Mouse (Mus musculus) stomach, embryonic 14.5 days (tissue): Measurements from ENCODE around the gene Cdh9. TPM values are rescaled to one million over a fixed set of nuclear protein-coding genes. Genes with fewer than 3 reads are reported as not detected.

ENCODE experiments used
- ATAC-seq: fragments of 200-750 bp; cut with Nextera tagmentation; 2 replicates; pipeline ENCODE4 v1.8.0; 2017; ENCODE audit warnings: low read depth, moderate TSS enrichment; ENCODE audit not compliant: insufficient number of reproducible peaks, insufficient read depth, low FRiP score
- H3K27ac ChIP-seq: fragments of 300-500 bp; sonication (generic); 2 replicates; pipeline ENCODE4 v1.5.1; 2014; ENCODE audit warnings: mild to moderate bottlenecking, low read length, moderate library complexity, mixed read lengths
- H3K27me3 ChIP-seq: fragments of 300-500 bp; sonication (generic); 2 replicates; pipeline ENCODE4 v1.6.1; 2014; ENCODE audit warnings: low read length, control low read depth, mixed read lengths; ENCODE audit not compliant: control insufficient read depth, insufficient read depth
- H3K36me3 ChIP-seq: fragments of 300-500 bp; sonication (generic); 2 replicates; pipeline ENCODE4 v1.6.1; 2014; ENCODE audit warnings: mild to moderate bottlenecking, control low read depth, low read length, moderate library complexity, mixed read lengths; ENCODE audit not compliant: control insufficient read depth, insufficient read depth
- H3K4me1 ChIP-seq: fragments of 300-500 bp; sonication (generic); 2 replicates; pipeline ENCODE4 v1.6.1; 2014; ENCODE audit warnings: low read length, control low read depth, mixed read lengths; ENCODE audit not compliant: control insufficient read depth, insufficient read depth
- H3K4me2 ChIP-seq: fragments of 300-500 bp; sonication (generic); replicated peaks from 2 replicates; pipeline ENCODE4 v1.6.1; 2014; ENCODE audit warnings: low read depth, low read length, control low read depth
- H3K4me3 ChIP-seq: fragments of 300-500 bp; sonication (generic); 2 replicates; pipeline ENCODE4 v1.5.1; 2014; ENCODE audit warnings: low read depth, low read length, control low read depth
- H3K9ac ChIP-seq: fragments of 300-500 bp; sonication (generic); replicated peaks from 2 replicates; pipeline ENCODE4 v1.6.1; 2014; ENCODE audit warnings: low read depth, mild to moderate bottlenecking, control low read depth, low read length, moderate library complexity, mixed read lengths
- H3K9me3 ChIP-seq: fragments of 300-500 bp; sonication (generic); 2 replicates; pipeline ENCODE4 v1.6.1; 2016; ENCODE audit warnings: low read depth, low read length, control low read depth; ENCODE audit not compliant: control insufficient read depth
- WGBS: fragments of 180-500 bp; shearing (Covaris S2); extraction: QIAGEN DNeasy Blood & Tissue Kit; methylation state at CpG from one replicate; pipeline ENCODE4 v1.1.7; 2014; 5-methylcytosine and 5-hydroxymethylcytosine counted together
- polyA plus RNA-seq: library from polyadenylated mRNA; unstranded; fragments of >200 nt; fragmentation: Nextera tagmentation; extraction: Ambion mirVana; gene quantifications from 2 replicates; pipeline ENCODE4 v1.2.1, GENCODE M21; 2014

Cdh9 gene
- 0.60 and 0.68 TPM in 2 replicates for polyA plus RNA-seq

DNA sequence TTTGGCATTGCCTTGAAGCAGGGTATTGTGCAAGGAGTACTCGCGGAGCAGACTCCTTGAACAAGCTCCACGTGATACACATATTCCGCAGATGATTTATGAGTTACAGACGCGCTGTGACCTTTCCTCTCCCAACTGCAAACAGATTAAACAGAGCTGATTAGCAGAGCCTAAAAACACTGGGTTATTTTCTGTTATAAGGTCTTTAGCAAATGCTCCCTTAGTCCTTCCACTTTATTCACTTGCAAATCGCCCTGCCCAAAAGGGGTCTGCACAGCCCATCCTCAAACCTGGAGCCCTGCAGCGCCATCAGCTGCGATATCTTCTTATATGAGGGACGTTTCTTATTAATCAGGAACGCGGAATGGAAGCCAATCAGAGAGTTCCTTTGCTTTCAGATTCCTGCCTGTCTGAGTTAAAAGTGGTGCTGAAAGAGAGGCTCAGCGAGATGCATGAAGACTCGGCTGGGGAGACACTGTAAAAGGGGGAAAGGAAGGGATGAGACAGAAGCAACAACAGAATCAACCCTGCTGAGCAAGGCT is at the start of gene Cdh9:
TSS of gene Cdh9 (plus strand) at position 287 of the 542 bp plus-strand sequence.
- peak; percentile 69; the same call in 1 of the 2 replicates for ATAC-seq

DNA sequence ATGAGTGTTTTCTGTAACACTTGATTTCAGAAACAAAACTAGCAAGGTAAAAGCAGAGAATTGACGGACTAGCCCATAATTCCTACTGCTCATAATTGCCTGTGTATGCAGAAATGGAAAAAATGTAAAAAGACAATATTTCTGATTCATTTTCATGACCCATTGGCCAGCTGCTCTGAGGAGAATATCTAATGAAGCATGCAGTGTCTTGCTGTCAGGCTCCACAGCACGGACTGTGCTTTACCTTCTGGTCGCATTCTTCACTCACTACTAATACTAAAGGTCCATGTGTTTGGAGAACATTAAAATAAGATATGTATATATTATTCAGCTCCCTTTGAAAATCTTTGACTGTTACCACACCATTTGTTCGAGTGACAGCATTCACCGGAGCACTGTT is 49.5 kb upstream of the Cdh9 start:
- Histone ChIP-seq H3K27ac (no peak overlapping the region), H3K4me2 (no peak overlapping the region), H3K9ac (no peak overlapping the region), H3K4me1 (no peaks in the 10 kb centered on the region), H3K27me3 (no peaks in the 10 kb centered on the region), H3K4me3 (no peak overlapping the region), H3K9me3 (no peaks in the 10 kb centered on the region), H3K36me3 (no peaks in the 10 kb centered on the region)
- ATAC-seq, result no peak
- WGBS, result 84% methylated on average over 5 of the region's 5 CpGs

More for the DNA sequence above, at the start of gene Cdh9:
- Histone ChIP-seq H3K36me3 (no peaks in the 10 kb centered on the region), H3K9me3 (no peaks in the 10 kb centered on the region), H3K27me3 (no peaks in the 10 kb centered on the region), H3K4me2 (peak within 1 kb of the TSS; percentile 45), H3K27ac (no peak within 1 kb of the TSS), H3K4me1 (no peaks in the 10 kb centered on the region), H3K9ac (no peak within 1 kb of the TSS; the same call in 1 of the 2 replicates), H3K4me3 (peak within 1 kb of the TSS; percentile 18)
- WGBS, result 2% methylated on average over 14 of the region's 14 CpGs

DNA sequence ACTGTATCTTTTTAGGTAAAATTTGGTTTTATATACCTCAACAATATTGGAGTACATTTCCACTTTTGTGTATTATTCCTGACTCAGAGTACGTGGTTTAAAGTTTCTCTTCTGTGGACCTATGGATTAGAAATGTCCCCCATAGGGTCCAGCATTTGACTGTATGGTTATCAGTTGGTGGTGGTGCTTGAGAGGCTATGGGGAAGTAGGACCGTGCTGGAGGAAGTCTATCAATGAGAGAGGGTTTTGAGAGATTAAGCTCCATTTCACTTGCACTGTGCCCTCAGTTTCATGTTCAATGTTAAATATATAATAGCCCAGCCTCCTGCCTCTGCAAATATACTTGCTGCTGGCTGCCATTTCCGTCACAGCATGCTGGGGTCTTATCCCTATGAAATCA is 28.7 kb upstream of the Cdh9 start:
- no peak for ATAC-seq
- no peak overlapping the region for H3K4me2 ChIP-seq

DNA sequence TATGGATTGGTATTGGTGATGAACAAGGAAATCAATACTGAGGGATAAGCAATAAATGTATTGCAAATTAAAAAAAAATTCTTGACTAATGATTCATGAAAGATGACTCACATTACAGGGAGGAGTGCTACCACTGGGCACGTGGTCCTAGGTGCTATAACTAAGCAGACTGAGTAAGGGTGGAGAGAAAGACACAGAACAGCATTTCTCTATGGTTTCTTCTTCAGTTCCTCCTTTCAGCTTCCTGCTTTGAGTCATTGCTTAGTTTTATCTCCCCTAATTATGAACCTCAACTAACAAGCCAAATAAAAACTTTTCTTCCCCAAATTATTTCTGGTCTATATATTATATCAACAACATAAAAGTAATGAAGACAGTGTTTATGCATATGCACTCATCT is 26.2 kb upstream of the Cdh9 start:
- no peak overlapping the region for H3K9ac ChIP-seq
- H3K27me3 ChIP-seq, result no peaks in the 10 kb centered on the region
- no peaks in the 10 kb centered on the region for H3K36me3 ChIP-seq
- ATAC-seq, result no peak
- H3K9me3 ChIP-seq, result no peaks in the 10 kb centered on the region
- no peaks in the 10 kb centered on the region for H3K4me1 ChIP-seq
- no peak overlapping the region for H3K4me2 ChIP-seq
- H3K4me3 ChIP-seq, result no peak overlapping the region
- H3K27ac ChIP-seq, result no peak overlapping the region
- 62% methylated on average over 1 of the region's 1 CpGs for WGBS

More for the DNA sequence above, 28.7 kb upstream of the Cdh9 start:
- H3K9me3 ChIP-seq, result no peaks in the 10 kb centered on the region
- no peaks in the 10 kb centered on the region for H3K4me1 ChIP-seq
- no peak overlapping the region for H3K4me3 ChIP-seq
- 82% methylated on average over 3 of the region's 3 CpGs for WGBS
- no peak overlapping the region for H3K9ac ChIP-seq
- no peaks in the 10 kb centered on the region for H3K36me3 ChIP-seq
- H3K27ac ChIP-seq, result no peak overlapping the region
- H3K27me3 ChIP-seq, result no peaks in the 10 kb centered on the region

- WGBS, result 78% methylated on average over 4 of the region's 4 CpGs
These were observed 10.5 kb downstream of the Cdh9 start for GRCm38 (mm10) chr15:16739088-16739487.

GRCm38 (mm10) chr15:16746672-16747071 is 18.1 kb downstream of the Cdh9 start:
- ATAC-seq, result no peak
- 94% methylated on average over 1 of the region's 1 CpGs for WGBS
- H3K4me1 ChIP-seq, result no peaks in the 10 kb centered on the region

More at GRCm38 (mm10) chr15:16739088-16739487, 10.5 kb downstream of the Cdh9 start:
- Histone ChIP-seq H3K36me3 (no peaks in the 10 kb centered on the region), H3K27me3 (no peaks in the 10 kb centered on the region), H3K27ac (no peak overlapping the region), H3K9me3 (no peaks in the 10 kb centered on the region), H3K4me3 (no peak overlapping the region), H3K4me2 (no peak overlapping the region), H3K9ac (no peak overlapping the region), H3K4me1 (no peaks in the 10 kb centered on the region)
- no peak for ATAC-seq

DNA sequence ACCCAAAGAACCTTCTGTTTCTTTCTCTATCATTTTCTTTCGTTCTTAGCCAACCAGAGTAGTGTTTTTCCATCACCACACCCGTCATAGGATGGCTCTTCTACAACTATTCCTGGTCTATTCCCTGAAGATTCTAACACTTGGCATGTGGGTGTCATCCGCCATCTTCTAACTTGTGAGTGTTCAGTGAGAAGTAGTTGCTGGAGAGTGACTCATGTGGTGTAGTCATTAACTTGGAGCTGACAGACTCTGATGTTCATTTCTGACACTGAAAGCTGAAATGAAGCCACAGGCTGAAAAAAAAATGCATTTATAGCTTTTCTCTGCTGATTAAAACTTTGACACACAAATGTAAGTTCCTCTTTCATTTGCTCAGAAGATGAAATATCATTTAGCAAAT is 34.7 kb downstream of the Cdh9 start:
- H3K27me3 ChIP-seq, result no peaks in the 10 kb centered on the region
- WGBS, result 88% methylated on average over 3 of the region's 3 CpGs
- no peaks in the 10 kb centered on the region for H3K9me3 ChIP-seq
- H3K36me3 ChIP-seq, result no peaks in the 10 kb centered on the region
- no peak overlapping the region for H3K27ac ChIP-seq
- no peak for ATAC-seq
- no peak overlapping the region for H3K4me2 ChIP-seq
- H3K9ac ChIP-seq, result no peak overlapping the region
- H3K4me1 ChIP-seq, result no peaks in the 10 kb centered on the region
- H3K4me3 ChIP-seq, result no peak overlapping the region

More at GRCm38 (mm10) chr15:16746672-16747071, 18.1 kb downstream of the Cdh9 start:
- no peak overlapping the region for H3K4me3 ChIP-seq
- H3K9me3 ChIP-seq, result no peaks in the 10 kb centered on the region
- no peaks in the 10 kb centered on the region for H3K27me3 ChIP-seq
- H3K4me2 ChIP-seq, result no peak overlapping the region
- no peaks in the 10 kb centered on the region for H3K36me3 ChIP-seq
- no peak overlapping the region for H3K9ac ChIP-seq
- H3K27ac ChIP-seq, result no peak overlapping the region

GRCm38 (mm10) chr15:16784575-16784974 is 56.0 kb downstream of the Cdh9 start:
- Histone ChIP-seq H3K4me1 (no peaks in the 10 kb centered on the region), H3K4me2 (no peak overlapping the region), H3K9me3 (no peaks in the 10 kb centered on the region), H3K27ac (no peak overlapping the region), H3K27me3 (no peaks in the 10 kb centered on the region), H3K36me3 (no peaks in the 10 kb centered on the region), H3K4me3 (no peak overlapping the region), H3K9ac (no peak overlapping the region)
- no peak for ATAC-seq
- WGBS, result 31% methylated on average over 1 of the region's 1 CpGs

DNA sequence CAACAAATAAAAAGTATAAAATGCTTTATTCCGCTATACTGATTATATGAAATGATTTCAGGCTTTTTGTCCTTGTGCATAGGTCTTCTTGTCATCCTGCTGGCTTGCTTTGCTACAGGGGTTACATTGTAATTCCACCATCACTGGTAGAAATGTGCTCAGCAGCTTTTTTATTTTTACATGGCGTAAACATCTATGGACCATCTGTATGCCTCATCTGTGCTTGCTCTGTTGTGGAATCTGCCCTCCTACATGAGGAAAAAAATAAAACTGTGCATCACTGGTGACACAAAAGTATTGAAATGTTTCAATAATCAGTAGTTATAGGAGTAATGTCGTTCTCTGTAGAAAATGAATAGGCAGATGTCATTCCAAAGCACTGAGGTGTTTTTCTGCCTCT is 64.3 kb downstream of the Cdh9 start:
- no peak overlapping the region for H3K4me2 ChIP-seq
- no peaks in the 10 kb centered on the region for H3K27me3 ChIP-seq
- H3K4me1 ChIP-seq, result no peaks in the 10 kb centered on the region
- H3K9ac ChIP-seq, result no peak overlapping the region
- H3K27ac ChIP-seq, result no peak overlapping the region
- no peaks in the 10 kb centered on the region for H3K36me3 ChIP-seq
- WGBS, result 90% methylated on average over 3 of the region's 3 CpGs
- H3K9me3 ChIP-seq, result no peaks in the 10 kb centered on the region
- ATAC-seq, result no peak
- no peak overlapping the region for H3K4me3 ChIP-seq
